Mouse (Mus musculus): ENCODE measurements around the gene Pcyt1b. TPM values are rescaled to one million over a fixed set of nuclear protein-coding genes. Genes with fewer than 3 reads are reported as not detected.

Gene Pcyt1b
- not detected for total RNA-seq (2023)

GRCm38 (mm10) chrX:93654218-93655002, at the start of gene Pcyt1b:
Pcyt1b (plus strand) TSS chrX:93654863.

GRCm38 (mm10) chrX:93631657-93632449, 22.8 kb upstream of the Pcyt1b start, which contains the start of gene Pola1:
Pola1 (minus strand) TSS chrX:93632155.

Other genes with a start within 250 kb of the Pcyt1b start
- 8.3 TPM for gene Pola1, start 22.7 kb upstream of the Pcyt1b start, total RNA-seq (2023)
- 10.7 TPM for gene Pdk3, start 177.3 kb downstream of the Pcyt1b start, total RNA-seq (2023)

Measured in CD4-positive naive resting alpha-beta T cell, adult 76 days (primary cell).